Mouse (Mus musculus) activated CD4-positive, CD25-positive, alpha-beta regulatory T cell, adult 9 weeks (primary cell): ENCODE measurements around the gene Fam24b. TPM values are rescaled to one million over a fixed set of nuclear protein-coding genes. Genes with fewer than 3 reads are reported as not detected.

ENCODE experiments used
- polyA plus RNA-seq: library from polyadenylated mRNA; unstranded; fragments of 100-300 nt; shearing (Covaris generic); gene quantifications from one replicate; pipeline ENCODE4 v1.2.1, GENCODE M21; 2017

Gene Fam24b
- polyA plus RNA-seq = not detected

GRCm38 (mm10) chr7:131329416-131329815, at the start of gene Fam24b:
TSS of gene Fam24b (minus strand) at chr7:131329516.

GRCm38 (mm10) chr7:131370648-131371469, 41.5 kb upstream of the Fam24b start, which contains the start of gene Pstk:
TSS of gene Pstk (plus strand) at chr7:131371141.

GRCm38 (mm10) chr7:131362615-131363300, 33.4 kb upstream of the Fam24b start, which contains the start of gene 2310057M21Rik:
TSS of gene 2310057M21Rik (minus strand) at chr7:131362759.

GRCm38 (mm10) chr7:131333564-131333963, 4.2 kb upstream of the Fam24b start, which contains the start of gene Fam24a:
TSS of gene Fam24a (plus strand) at chr7:131333864.

GRCm38 (mm10) chr7:131322192-131322591, 7.1 kb downstream of the Fam24b start, which contains the start of gene Cuzd1:
TSS of gene Cuzd1 (minus strand) at chr7:131322292.

Other genes with a start within 250 kb of the Fam24b start
- not detected for gene 4933402N03Rik, start 183.2 kb downstream of the Fam24b start, polyA plus RNA-seq
- gene 5430419D17Rik, start 155.1 kb downstream of the Fam24b start, polyA plus RNA-seq = not detected
- gene Cuzd1, start 7.2 kb downstream of the Fam24b start, polyA plus RNA-seq = not detected
- gene Fam24a, start 4.3 kb upstream of the Fam24b start, polyA plus RNA-seq = not detected
- gene 2310057M21Rik, start 33.2 kb upstream of the Fam24b start, polyA plus RNA-seq = 20.9 TPM
- 48.7 TPM for gene Pstk, start 41.6 kb upstream of the Fam24b start, polyA plus RNA-seq
- 26.2 TPM for gene Ikzf5, start 81.0 kb upstream of the Fam24b start, polyA plus RNA-seq
- gene Acadsb, start 81.1 kb upstream of the Fam24b start, polyA plus RNA-seq = 71.5 TPM
- not detected for gene Hmx3, start 213.4 kb upstream of the Fam24b start, polyA plus RNA-seq
- not detected for gene Hmx2, start 219.3 kb upstream of the Fam24b start, polyA plus RNA-seq
- 179 TPM for gene Bub3, start 230.7 kb upstream of the Fam24b start, polyA plus RNA-seq